Mouse (Mus musculus): ENCODE data around the gene Olfr91.

GRCm38 (mm10) chr17:37063063-37063462, 35.0 kb downstream of the Olfr91 start:
- TF ChIP-seq POLR2A (IDR thresholded peaks at IDR 0.05; ENCODE audit: borderline replicate concordance, control insufficient read depth, low read depth, low read length) = no peak
- no peak for TF ChIP-seq CTCF (IDR thresholded peaks at IDR 0.05; ENCODE audit: control insufficient read depth, insufficient read depth, low read length)

Data from bone marrow, adult 2 months (tissue).